Mouse (Mus musculus): ENCODE data around the gene Esf1. TPM values are rescaled to one million over a fixed set of nuclear protein-coding genes. Genes with fewer than 3 reads are reported as not detected.
"Not testable (repeated sequence)": the region's sequence is repeated elsewhere in the genome, so short reads cannot be mapped to it uniquely, and the experiment has no call there.

Esf1 gene
- polyA plus RNA-seq (2012; ENCODE audit: insufficient read depth, insufficient read length, missing spikeins) = 10.4 and 16.9 TPM in 2 replicates

DNA sequence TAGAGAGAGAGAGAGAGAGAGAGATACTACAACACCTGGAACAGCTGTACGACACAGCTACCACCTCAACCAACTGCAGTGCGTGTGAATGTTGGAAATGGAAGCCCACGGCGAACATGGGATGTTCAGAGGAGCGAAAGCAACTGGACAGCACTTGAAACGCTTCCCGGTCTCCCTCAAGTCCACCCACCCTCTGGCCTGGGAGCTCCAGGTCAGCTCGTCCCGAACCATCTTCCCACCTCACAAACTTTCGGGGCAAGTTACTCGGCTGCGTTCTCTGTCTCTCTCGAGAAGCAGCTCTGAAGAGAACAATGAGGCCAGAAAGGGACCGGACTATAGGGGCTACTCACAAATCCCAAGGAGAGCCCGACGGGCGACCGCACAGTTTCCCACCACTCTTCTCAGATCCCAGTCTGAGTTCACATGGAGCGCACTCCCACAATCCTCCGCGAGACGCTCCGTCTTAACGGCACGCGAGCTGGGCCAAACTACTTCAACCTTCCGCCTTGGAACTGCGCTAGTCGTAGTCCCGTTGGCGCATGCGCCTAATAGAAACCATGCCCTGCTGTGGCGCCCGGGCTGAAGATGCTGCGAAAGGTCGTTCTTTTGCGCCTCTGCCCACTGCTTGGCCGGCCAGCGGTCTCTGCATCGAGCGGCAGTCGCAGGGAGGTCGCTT is at the start of gene Esf1, which contains the start of gene Ndufaf5:
TSS of gene Esf1 (minus strand) at position 438 of the 676 bp plus-strand sequence.
TSS of gene Ndufaf5 (plus strand) at position 523 of the 676 bp plus-strand sequence.
- H3K27ac ChIP-seq (replicated peaks; ENCODE audit: low read depth, low read length) = peak within 1 kb of the TSS; percentile 9; the same call in 1 of the 2 replicates
- peak within 1 kb of the TSS; percentile 83 for H3K4me3 ChIP-seq (ENCODE audit: insufficient read depth, low read depth, low read length)
- H3K4me1 ChIP-seq (ENCODE audit: control insufficient read depth, insufficient read depth, insufficient read length, low read length) = 0 out of 2 replicates have a peak, but pooled peaks cover 2% of the 10 kb centered on the region

- Histone ChIP-seq H3K27ac (replicated peaks; ENCODE audit: low read depth, low read length) (no peak overlapping the region), H3K4me3 (ENCODE audit: insufficient read depth, low read depth, low read length) (no peak overlapping the region), H3K4me1 (ENCODE audit: control insufficient read depth, insufficient read depth, insufficient read length, low read length) (no peaks in the 10 kb centered on the region)
These were observed 45.6 kb upstream of the Esf1 start for GRCm38 (mm10) chr2:140215965-140216364.

GRCm38 (mm10) chr2:140215415-140215814 is 45.1 kb upstream of the Esf1 start:
- Histone ChIP-seq H3K27ac (replicated peaks; ENCODE audit: low read depth, low read length) (no peak overlapping the region), H3K4me1 (ENCODE audit: control insufficient read depth, insufficient read depth, insufficient read length, low read length) (no peaks in the 10 kb centered on the region), H3K4me3 (ENCODE audit: insufficient read depth, low read depth, low read length) (no peak overlapping the region)

DNA sequence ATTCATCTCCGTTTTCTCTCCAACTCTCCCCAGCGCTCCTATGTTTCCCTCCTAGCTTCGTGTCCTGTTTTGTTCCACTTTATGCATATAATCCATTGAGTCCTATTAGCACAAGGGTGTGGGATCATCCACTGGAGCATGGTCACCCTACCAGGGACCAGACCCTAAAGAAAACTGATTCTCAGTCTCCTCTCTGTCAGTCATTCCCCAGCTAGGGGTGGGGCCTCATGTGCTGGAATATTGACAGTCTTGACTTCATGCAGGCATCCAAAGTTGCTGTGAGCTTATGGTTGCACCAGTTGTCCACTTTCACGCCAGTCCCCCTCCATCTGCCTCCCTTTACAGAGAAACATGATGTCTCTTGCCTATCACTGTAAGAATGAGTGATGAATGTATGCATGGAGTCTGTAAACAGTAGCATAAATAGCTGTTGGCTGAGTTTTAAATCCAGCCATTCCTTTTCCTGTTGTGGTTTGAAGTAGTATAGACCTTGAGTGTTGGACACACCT is 44.2 kb upstream of the Esf1 start:
- Histone ChIP-seq H3K4me1 (ENCODE audit: control insufficient read depth, insufficient read depth, insufficient read length, low read length) (no peaks in the 10 kb centered on the region), H3K4me3 (ENCODE audit: insufficient read depth, low read depth, low read length) (no peak overlapping the region), H3K27ac (replicated peaks; ENCODE audit: low read depth, low read length) (no peak overlapping the region)

DNA sequence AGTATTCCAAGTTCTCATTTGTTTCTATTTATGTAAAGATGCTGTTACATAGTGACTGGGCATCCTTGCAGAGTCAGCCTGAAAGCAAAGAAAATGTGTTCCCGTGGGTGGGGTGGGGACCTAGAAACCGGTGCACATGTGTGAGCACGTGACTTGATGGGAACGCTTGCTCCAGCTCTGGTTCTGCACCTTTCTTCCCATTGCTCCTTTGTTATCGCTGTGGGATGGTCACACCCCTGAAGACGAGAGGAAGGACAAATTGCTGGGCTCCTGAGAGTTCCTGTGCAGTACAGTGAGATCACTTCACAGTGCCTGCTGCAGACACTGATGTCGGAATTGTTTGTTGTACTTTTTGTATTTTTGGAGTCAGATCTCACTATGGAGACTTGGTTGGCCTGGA is 33.4 kb upstream of the Esf1 start:
- Histone ChIP-seq H3K27ac (replicated peaks; ENCODE audit: low read depth, low read length) (no peak overlapping the region), H3K4me3 (ENCODE audit: insufficient read depth, low read depth, low read length) (no peak overlapping the region), H3K4me1 (ENCODE audit: control insufficient read depth, insufficient read depth, insufficient read length, low read length) (no peaks in the 10 kb centered on the region)

DNA sequence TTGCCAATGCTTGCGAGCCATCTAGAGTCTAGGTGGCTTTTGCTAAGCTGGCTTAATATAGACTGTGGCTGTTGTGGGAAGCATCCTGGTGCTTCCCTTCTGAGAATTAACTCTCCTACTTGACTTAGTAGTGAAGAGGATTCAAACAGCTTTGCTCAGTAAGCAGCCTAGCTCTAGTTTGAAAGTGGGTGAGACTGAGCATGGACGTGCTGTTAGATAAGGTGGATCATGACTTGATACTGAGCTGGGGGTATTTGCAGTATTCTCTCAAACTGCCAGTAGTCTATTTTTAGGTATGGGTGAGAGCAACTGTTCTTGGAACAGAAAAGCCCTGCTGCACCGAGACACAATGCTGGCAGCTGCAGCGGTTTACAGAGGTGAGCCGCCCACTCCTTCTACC is 32.2 kb upstream of the Esf1 start:
- no peaks in the 10 kb centered on the region for H3K4me1 ChIP-seq (ENCODE audit: control insufficient read depth, insufficient read depth, insufficient read length, low read length)
- no peak overlapping the region for H3K4me3 ChIP-seq (ENCODE audit: insufficient read depth, low read depth, low read length)
- H3K27ac ChIP-seq (replicated peaks; ENCODE audit: low read depth, low read length) = no peak overlapping the region

DNA sequence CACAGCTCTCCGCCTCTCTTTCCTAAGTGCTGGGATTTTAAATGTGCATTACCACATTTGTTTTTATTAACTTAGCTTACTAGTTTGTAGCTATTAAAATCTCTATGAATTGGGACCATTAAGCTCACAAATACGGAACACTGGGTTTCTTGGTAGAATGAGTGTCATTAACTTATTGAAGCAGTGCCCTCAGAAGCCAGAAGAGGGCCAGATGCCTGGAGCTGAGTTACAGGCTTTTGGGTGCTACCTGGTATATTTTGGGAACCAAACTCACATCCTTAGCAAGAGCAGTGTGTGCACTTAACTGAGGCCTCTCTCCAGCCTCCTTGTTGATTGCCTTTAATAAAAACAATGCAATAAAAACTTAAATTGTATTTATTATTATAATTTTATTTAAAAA is 30.3 kb upstream of the Esf1 start:
- Histone ChIP-seq H3K4me1 (ENCODE audit: control insufficient read depth, insufficient read depth, insufficient read length, low read length) (no peaks in the 10 kb centered on the region), H3K27ac (replicated peaks; ENCODE audit: low read depth, low read length) (no peak overlapping the region), H3K4me3 (ENCODE audit: insufficient read depth, low read depth, low read length) (no peak overlapping the region)

DNA sequence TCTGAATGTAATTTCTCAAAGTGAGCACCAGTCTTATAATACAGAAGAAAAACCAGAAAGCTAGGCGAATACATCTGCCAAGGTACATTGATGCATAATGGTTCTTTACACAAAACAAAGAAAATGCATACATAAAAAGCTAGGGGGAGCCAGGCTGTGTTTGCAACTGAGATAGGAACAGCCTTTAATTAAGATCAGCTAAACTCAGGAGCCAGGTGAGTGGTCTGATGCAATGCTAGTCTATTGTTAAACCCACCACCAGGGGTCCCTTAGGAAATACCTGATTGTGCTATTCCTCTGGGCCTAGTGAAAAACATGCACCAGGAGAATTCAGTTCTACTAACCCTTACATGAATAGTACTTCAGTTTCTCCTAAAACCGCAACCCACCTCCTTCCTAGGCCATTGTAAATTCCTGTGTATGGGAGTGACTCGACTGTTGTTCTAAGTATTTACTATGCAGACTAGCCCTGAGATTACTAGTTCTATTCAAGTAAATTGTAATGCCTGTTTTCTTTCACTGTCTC is 15.4 kb upstream of the Esf1 start:
- not testable (repeated sequence) for H3K4me3 ChIP-seq (ENCODE audit: insufficient read depth, low read depth, low read length); H3K4me1 ChIP-seq (ENCODE audit: control insufficient read depth, insufficient read depth, insufficient read length, low read length); H3K27ac ChIP-seq (replicated peaks; ENCODE audit: low read depth, low read length)

DNA sequence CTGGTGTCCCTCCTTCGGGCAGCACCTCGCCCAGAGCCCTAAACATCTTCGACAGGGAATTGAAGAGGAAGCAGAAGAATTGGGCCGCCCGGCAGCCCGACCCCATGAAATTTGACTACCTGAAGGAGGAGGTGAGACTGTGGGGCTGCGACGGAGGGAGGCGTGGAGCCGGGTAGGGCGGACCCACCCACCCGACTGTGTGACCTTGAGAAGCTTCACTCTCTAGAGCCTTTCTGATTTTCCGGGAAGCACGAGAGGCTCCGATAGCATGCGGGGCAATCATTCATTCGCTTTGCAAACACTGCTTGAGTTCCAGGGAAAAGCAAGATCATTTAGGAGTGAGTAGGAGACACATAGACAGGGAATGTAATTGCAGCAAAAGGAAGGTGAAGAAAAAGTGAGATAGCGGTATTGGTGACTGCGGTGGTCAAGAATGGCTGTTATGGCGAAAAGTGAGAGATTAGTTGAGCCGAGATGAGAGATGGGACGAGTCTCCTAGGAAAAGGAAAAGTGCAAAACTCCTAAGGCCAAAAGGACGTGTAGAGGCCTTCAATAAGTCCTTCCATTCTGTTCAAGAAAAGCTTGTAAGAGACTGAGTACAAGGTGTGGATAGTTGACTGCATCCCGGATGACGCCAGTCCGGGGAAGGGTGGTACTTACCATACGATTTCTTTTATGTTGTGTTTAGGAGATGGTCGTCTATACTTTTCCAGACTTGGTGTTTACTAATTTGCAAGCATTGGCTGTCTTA is 614 bp upstream of the Esf1 start:
- Histone ChIP-seq H3K4me1 (ENCODE audit: control insufficient read depth, insufficient read depth, insufficient read length, low read length) (0 out of 2 replicates have a peak, but pooled peaks cover 2% of the 10 kb centered on the region), H3K4me3 (ENCODE audit: insufficient read depth, low read depth, low read length) (peak overlapping the region; percentile 83), H3K27ac (replicated peaks; ENCODE audit: low read depth, low read length) (0 out of 2 replicates have a peak overlapping the region, but pooled peaks have one; percentile 9)

- no peak overlapping the region for H3K27ac ChIP-seq (replicated peaks; ENCODE audit: low read depth, low read length)
- 0 out of 2 replicates have a peak, but pooled peaks cover 2% of the 10 kb centered on the region for H3K4me1 ChIP-seq (ENCODE audit: control insufficient read depth, insufficient read depth, insufficient read length, low read length)
- H3K4me3 ChIP-seq (ENCODE audit: insufficient read depth, low read depth, low read length) = no peak overlapping the region
These were observed 1.3 kb downstream of the Esf1 start for GRCm38 (mm10) chr2:140169057-140169456.

GRCm38 (mm10) chr2:140163351-140163854 is 7.0 kb downstream of the Esf1 start:
- Histone ChIP-seq H3K4me3 (ENCODE audit: insufficient read depth, low read depth, low read length) (no peak overlapping the region), H3K4me1 (ENCODE audit: control insufficient read depth, insufficient read depth, insufficient read length, low read length) (no peaks in the 10 kb centered on the region), H3K27ac (replicated peaks; ENCODE audit: low read depth, low read length) (no peak overlapping the region)

DNA sequence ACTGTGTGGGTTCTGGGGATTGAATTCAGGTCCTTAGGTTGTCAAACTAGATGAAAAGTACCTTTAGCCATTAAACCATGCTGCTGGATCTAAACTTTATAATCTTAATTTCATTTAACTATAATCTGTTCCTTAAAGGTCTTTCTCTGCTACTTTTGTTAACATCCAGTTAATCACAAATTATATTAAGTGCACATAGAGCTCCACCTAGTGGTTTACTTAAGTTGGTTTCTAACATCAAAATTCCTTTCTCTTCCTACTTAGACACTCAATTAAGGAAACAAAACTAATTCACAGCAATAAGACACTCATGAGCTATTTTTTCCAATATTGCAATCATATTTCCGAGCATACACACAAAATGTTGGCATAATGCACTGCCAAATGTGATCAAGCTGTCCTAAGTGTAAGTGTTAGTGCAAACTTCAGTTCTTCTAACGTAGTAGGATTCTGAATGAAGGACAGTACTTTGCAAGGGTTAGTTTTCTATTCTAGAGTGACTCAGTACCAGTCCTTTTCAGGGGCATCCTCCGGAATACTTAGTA is 11.1 kb downstream of the Esf1 start:
- Histone ChIP-seq H3K4me3 (ENCODE audit: insufficient read depth, low read depth, low read length) (no peak overlapping the region), H3K27ac (replicated peaks; ENCODE audit: low read depth, low read length) (no peak overlapping the region), H3K4me1 (ENCODE audit: control insufficient read depth, insufficient read depth, insufficient read length, low read length) (no peaks in the 10 kb centered on the region)

DNA sequence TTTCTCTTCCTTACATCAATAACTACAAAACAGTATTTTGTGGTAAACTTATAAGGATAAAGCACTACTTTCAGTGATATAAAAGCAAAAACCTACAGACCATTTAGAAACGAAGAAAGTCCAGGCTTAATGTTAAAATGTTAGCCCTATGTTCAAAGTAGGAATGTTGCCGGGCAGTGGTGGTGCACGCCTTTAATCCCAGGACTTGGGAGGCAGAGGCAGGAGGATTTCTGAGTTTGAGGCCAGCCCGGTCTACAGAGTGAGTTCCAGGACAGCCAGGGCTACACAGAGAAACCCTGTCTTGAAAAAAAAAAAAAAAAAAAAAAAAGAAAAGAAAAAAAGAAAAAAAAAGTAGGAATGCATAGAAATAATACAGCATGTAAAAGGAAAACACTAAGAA is 18.6 kb downstream of the Esf1 start, which contains the start of gene Gm17374:
TSS of gene Gm17374 (plus strand) at position 301 of the 400 bp plus-strand sequence.
- H3K4me3 ChIP-seq (ENCODE audit: insufficient read depth, low read depth, low read length); H3K27ac ChIP-seq (replicated peaks; ENCODE audit: low read depth, low read length); H3K4me1 ChIP-seq (ENCODE audit: control insufficient read depth, insufficient read depth, insufficient read length, low read length): not testable (repeated sequence)

- Histone ChIP-seq H3K27ac (replicated peaks; ENCODE audit: low read depth, low read length) (no peak overlapping the region), H3K4me1 (ENCODE audit: control insufficient read depth, insufficient read depth, insufficient read length, low read length) (no peaks in the 10 kb centered on the region), H3K4me3 (ENCODE audit: insufficient read depth, low read depth, low read length) (no peak overlapping the region)
These were observed 44.8 kb downstream of the Esf1 start for GRCm38 (mm10) chr2:140125516-140125915.

- Histone ChIP-seq H3K4me3 (ENCODE audit: insufficient read depth, low read depth, low read length) (no peak overlapping the region), H3K4me1 (ENCODE audit: control insufficient read depth, insufficient read depth, insufficient read length, low read length) (no peaks in the 10 kb centered on the region), H3K27ac (replicated peaks; ENCODE audit: low read depth, low read length) (no peak overlapping the region)
These were observed 56.5 kb downstream of the Esf1 start for GRCm38 (mm10) chr2:140113851-140114250.
